Mouse (Mus musculus): ENCODE measurements around the gene Get4. TPM values are rescaled to one million over a fixed set of nuclear protein-coding genes. Genes with fewer than 3 reads are reported as not detected.

Gene Get4
- 26.8 and 29.2 TPM in 2 replicates for polyA plus RNA-seq (2012; ENCODE audit: insufficient read depth, insufficient read length, missing spikeins)

GRCm38 (mm10) chr5:139252081-139252909 lies at the start of gene Get4:
Gene Get4, plus strand, starts transcription at chr5:139252324.
- H3K27ac ChIP-seq (ENCODE audit: insufficient read depth, low read depth, low read length), result peak within 1 kb of the TSS; percentile 72
- peak within 1 kb of the TSS; percentile 95 for H3K4me3 ChIP-seq (ENCODE audit: insufficient read depth, low read length)
- no peak for TF ChIP-seq CTCF (IDR thresholded peaks at IDR 0.05; ENCODE audit: low read depth, low read length)
- no peak for TF ChIP-seq POLR2A (IDR thresholded peaks at IDR 0.05; ENCODE audit: borderline replicate concordance, low read depth, low read length)
- H3K4me1 ChIP-seq (ENCODE audit: control insufficient read depth, insufficient read depth, low read length), result peaks cover 34% of the 10 kb centered on the region

DNA sequence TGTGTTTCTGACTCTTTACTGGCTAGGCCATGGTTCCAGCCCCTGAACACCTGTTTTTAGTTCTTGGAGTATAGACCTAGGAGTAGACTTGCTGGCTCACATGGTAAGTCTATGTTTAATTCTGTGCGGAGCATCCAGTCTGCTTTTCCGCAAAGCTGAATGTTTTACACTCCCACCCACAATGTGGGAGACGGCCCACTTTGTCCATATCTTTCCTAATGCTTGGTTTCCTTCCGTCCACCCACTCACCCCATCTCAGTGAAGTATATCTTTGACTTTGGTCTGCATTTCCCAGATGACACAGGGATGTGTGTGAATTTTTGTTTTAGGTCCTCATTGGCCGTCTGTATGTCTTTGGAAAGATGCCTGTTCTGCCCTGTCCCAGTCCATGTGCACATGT lies 48.8 kb upstream of the Get4 start:
- no peak overlapping the region for H3K27ac ChIP-seq (ENCODE audit: insufficient read depth, low read depth, low read length)
- TF ChIP-seq CTCF (IDR thresholded peaks at IDR 0.05; ENCODE audit: low read depth, low read length), result no peak
- H3K4me3 ChIP-seq (ENCODE audit: insufficient read depth, low read length), result no peak overlapping the region
- H3K4me1 ChIP-seq (ENCODE audit: control insufficient read depth, insufficient read depth, low read length), result peaks cover 14% of the 10 kb centered on the region

DNA sequence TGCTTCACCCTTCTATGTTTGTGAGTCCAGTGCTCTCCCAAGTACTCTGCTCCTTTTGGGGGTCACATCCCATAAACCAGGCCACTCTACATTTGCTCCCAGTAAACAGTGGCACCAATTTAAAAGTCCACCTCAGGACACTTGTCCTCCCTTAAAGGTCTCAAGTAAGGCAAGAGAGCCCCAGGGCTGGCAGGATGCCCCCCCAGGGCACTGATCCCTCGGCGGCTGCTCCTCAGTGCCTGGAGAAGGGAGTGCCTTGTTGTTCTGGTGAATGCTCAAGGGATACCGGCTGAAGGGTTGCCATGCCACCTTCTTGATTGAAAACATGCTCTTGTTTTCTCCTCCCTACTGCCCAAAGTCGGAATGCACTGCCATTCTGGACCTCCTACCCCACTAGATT lies 46.0 kb upstream of the Get4 start:
- H3K27ac ChIP-seq (ENCODE audit: insufficient read depth, low read depth, low read length), result no peak overlapping the region
- no peak for TF ChIP-seq POLR2A (IDR thresholded peaks at IDR 0.05; ENCODE audit: borderline replicate concordance, low read depth, low read length)
- no peak for TF ChIP-seq CTCF (IDR thresholded peaks at IDR 0.05; ENCODE audit: low read depth, low read length)
- no peak overlapping the region for H3K4me3 ChIP-seq (ENCODE audit: insufficient read depth, low read length)
- peaks cover 7% of the 10 kb centered on the region for H3K4me1 ChIP-seq (ENCODE audit: control insufficient read depth, insufficient read depth, low read length)

- TF ChIP-seq CTCF (IDR thresholded peaks at IDR 0.05; ENCODE audit: low read depth, low read length) (no peak), POLR2A (IDR thresholded peaks at IDR 0.05; ENCODE audit: borderline replicate concordance, low read depth, low read length) (no peak)
- Histone ChIP-seq H3K4me3 (ENCODE audit: insufficient read depth, low read length) (no peak overlapping the region), H3K27ac (ENCODE audit: insufficient read depth, low read depth, low read length) (no peak overlapping the region), H3K4me1 (ENCODE audit: control insufficient read depth, insufficient read depth, low read length) (peaks cover 5% of the 10 kb centered on the region)
These were observed 45.6 kb upstream of the Get4 start for GRCm38 (mm10) chr5:139206525-139206924.

DNA sequence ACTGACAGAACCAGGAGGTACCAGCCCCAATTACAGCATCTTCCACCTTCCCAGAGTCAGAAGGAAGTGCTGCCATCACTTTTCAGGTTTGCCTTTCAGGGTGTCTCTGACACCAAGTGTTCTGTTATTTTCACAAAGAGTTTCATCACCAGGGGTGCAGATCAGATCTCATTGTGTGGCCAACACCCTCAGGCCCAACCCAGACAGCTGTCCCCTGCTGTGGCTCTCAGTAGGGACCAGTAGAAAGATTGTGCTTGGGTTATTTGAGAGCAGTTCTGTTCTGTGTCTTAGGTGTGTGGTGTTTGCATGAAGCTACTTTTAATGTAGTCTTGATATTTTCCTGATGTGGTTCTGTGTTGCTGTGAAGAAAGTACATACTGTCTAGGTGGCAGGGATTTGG lies 43.9 kb upstream of the Get4 start:
- no peak for TF ChIP-seq POLR2A (IDR thresholded peaks at IDR 0.05; ENCODE audit: borderline replicate concordance, low read depth, low read length)
- TF ChIP-seq CTCF (IDR thresholded peaks at IDR 0.05; ENCODE audit: low read depth, low read length), result no peak
- no peak overlapping the region for H3K27ac ChIP-seq (ENCODE audit: insufficient read depth, low read depth, low read length)
- peaks cover 10% of the 10 kb centered on the region for H3K4me1 ChIP-seq (ENCODE audit: control insufficient read depth, insufficient read depth, low read length)
- no peak overlapping the region for H3K4me3 ChIP-seq (ENCODE audit: insufficient read depth, low read length)

DNA sequence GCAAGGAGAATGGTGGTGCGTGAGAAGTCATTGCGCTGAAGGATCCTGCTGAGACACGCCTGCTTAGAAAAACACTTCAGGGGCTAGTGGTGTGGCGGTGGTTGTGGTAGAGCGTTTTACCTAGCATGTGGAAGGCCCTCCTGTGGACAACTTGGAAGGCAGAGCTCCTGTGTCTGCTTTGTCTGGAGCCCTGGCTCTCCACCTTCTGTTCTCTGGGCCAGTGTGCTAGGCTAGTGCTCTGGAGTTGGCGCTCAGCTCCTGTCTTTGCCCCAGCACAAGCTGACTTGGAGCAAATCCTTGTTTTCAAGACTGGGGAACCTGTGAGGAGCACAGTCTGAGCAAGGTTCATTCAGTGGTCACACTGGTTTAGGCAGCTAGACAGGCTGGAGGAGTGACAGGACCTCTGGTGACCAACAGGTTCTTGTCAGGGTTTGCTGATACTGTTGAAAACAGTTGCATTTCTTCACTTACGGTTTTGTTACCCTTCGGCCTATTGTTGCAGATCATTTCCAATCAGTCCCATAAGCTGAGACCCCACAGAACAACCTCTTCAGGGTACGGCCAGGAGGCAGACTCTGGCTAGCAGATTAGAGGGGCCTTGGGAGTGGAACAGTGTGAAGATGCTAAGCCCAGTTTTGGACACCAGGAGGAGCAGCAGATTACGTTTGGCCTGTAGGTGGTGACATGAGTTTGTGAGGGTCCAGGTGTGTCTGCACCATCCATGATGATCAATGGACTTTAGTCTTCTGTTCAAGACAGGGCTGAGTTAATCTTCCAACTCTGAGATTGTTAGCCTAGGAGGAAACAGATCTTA lies 43.0 kb upstream of the Get4 start:
- Histone ChIP-seq H3K4me3 (ENCODE audit: insufficient read depth, low read length) (no peak overlapping the region), H3K4me1 (ENCODE audit: control insufficient read depth, insufficient read depth, low read length) (peaks cover 13% of the 10 kb centered on the region), H3K27ac (ENCODE audit: insufficient read depth, low read depth, low read length) (no peak overlapping the region)
- TF ChIP-seq POLR2A (IDR thresholded peaks at IDR 0.05; ENCODE audit: borderline replicate concordance, low read depth, low read length) (no peak), CTCF (IDR thresholded peaks at IDR 0.05; ENCODE audit: low read depth, low read length) (no peak)

GRCm38 (mm10) chr5:139209685-139210026 lies 42.5 kb upstream of the Get4 start:
- H3K4me1 ChIP-seq (ENCODE audit: control insufficient read depth, insufficient read depth, low read length), result peaks cover 17% of the 10 kb centered on the region

GRCm38 (mm10) chr5:139211737-139212385 lies 40.3 kb upstream of the Get4 start:
- Histone ChIP-seq H3K27ac (ENCODE audit: insufficient read depth, low read depth, low read length) (no peak overlapping the region), H3K4me1 (ENCODE audit: control insufficient read depth, insufficient read depth, low read length) (peaks cover 26% of the 10 kb centered on the region), H3K4me3 (ENCODE audit: insufficient read depth, low read length) (no peak overlapping the region)
- TF ChIP-seq CTCF (IDR thresholded peaks at IDR 0.05; ENCODE audit: low read depth, low read length) (no peak), POLR2A (IDR thresholded peaks at IDR 0.05; ENCODE audit: borderline replicate concordance, low read depth, low read length) (no peak)

More at GRCm38 (mm10) chr5:139209685-139210026, 42.5 kb upstream of the Get4 start:
- TF ChIP-seq CTCF (IDR thresholded peaks at IDR 0.05; ENCODE audit: low read depth, low read length), result no peak
- TF ChIP-seq POLR2A (IDR thresholded peaks at IDR 0.05; ENCODE audit: borderline replicate concordance, low read depth, low read length), result no peak
- Histone ChIP-seq H3K27ac (ENCODE audit: insufficient read depth, low read depth, low read length) (no peak overlapping the region), H3K4me3 (ENCODE audit: insufficient read depth, low read length) (no peak overlapping the region)

GRCm38 (mm10) chr5:139214298-139214697 lies 37.8 kb upstream of the Get4 start:
- Histone ChIP-seq H3K4me3 (ENCODE audit: insufficient read depth, low read length) (no peak overlapping the region), H3K4me1 (ENCODE audit: control insufficient read depth, insufficient read depth, low read length) (peaks cover 26% of the 10 kb centered on the region), H3K27ac (ENCODE audit: insufficient read depth, low read depth, low read length) (no peak overlapping the region)
- TF ChIP-seq CTCF (IDR thresholded peaks at IDR 0.05; ENCODE audit: low read depth, low read length), result no peak
- no peak for TF ChIP-seq POLR2A (IDR thresholded peaks at IDR 0.05; ENCODE audit: borderline replicate concordance, low read depth, low read length)
